Mouse (Mus musculus): Measurements from ENCODE around the gene Enam. TPM values are rescaled to one million over a fixed set of nuclear protein-coding genes. Genes with fewer than 3 reads are reported as not detected.

Enam gene
- polyA plus RNA-seq, 1 experiment from 2014 or later = not detected

- H3K9ac ChIP-seq = peak within 1 kb of the TSS; percentile 93
- H3K4me3 ChIP-seq (replicated peaks; ENCODE audit: low read length) = peak within 1 kb of the TSS; percentile 90
- H3K36me3 ChIP-seq (replicated peaks; ENCODE audit: control insufficient read depth, insufficient read depth) = 0 out of 2 replicates have a peak, but pooled peaks cover 4% of the 10 kb centered on the region
- H3K27me3 ChIP-seq (ENCODE audit: control insufficient read depth, insufficient read depth, low read length) = no peaks in the 10 kb centered on the region
- H3K4me1 ChIP-seq (replicated peaks; ENCODE audit: control insufficient read depth, insufficient read depth, low read length) = peaks cover 27% of the 10 kb centered on the region
- DNase-seq (ENCODE audit: low spot score) (peak; percentile 100), ATAC-seq (ENCODE audit: low FRiP score) (peak; percentile 96)
- peak within 1 kb of the TSS; percentile 89 for H3K27ac ChIP-seq
- under 1% methylated on average over 74 of the region's 76 CpGs for WGBS
- H3K9me3 ChIP-seq (ENCODE audit: control insufficient read depth, low read length) = no peaks in the 10 kb centered on the region
- H3K4me2 ChIP-seq (replicated peaks) = peak within 1 kb of the TSS; percentile 98
These were observed 66.5 kb downstream of the Enam start, which contains the start of gene Utp3 for GRCm38 (mm10) chr5:88554086-88554886. Gene Utp3, plus strand, starts transcription at chr5:88554462.

Other genes starting within 250 kb of the Enam start
- gene Gm7714, start 219.1 kb upstream of the Enam start, polyA plus RNA-seq (2014; fragmentation: Nextera tagmentation; extraction: Ambion mirVana) = not detected in 2 replicates
- not detected in 2 replicates for gene Prol1, start 170.7 kb upstream of the Enam start, polyA plus RNA-seq (2014; fragmentation: Nextera tagmentation; extraction: Ambion mirVana)
- not detected in 2 replicates for gene Amtn, start 111.9 kb upstream of the Enam start, polyA plus RNA-seq (2014; fragmentation: Nextera tagmentation; extraction: Ambion mirVana)
- gene Ambn, start 32.0 kb upstream of the Enam start, polyA plus RNA-seq (2014; fragmentation: Nextera tagmentation; extraction: Ambion mirVana) = not detected in 2 replicates
- 0.23 and 0.26 TPM in 2 replicates for gene Jchain, start 39.9 kb downstream of the Enam start, polyA plus RNA-seq (2014; fragmentation: Nextera tagmentation; extraction: Ambion mirVana)
- 35.6 and 36.6 TPM in 2 replicates for gene Utp3, start 66.5 kb downstream of the Enam start, polyA plus RNA-seq (2014; fragmentation: Nextera tagmentation; extraction: Ambion mirVana)
- gene Rufy3, start 77.1 kb downstream of the Enam start, polyA plus RNA-seq (2014; fragmentation: Nextera tagmentation; extraction: Ambion mirVana) = 300 and 303 TPM in 2 replicates
- 68.5 and 79.1 TPM in 2 replicates for gene Grsf1, start 188.2 kb downstream of the Enam start, polyA plus RNA-seq (2014; fragmentation: Nextera tagmentation; extraction: Ambion mirVana)
- 14.1 and 14.6 TPM in 2 replicates for gene Mob1b, start 232.9 kb downstream of the Enam start, polyA plus RNA-seq (2014; fragmentation: Nextera tagmentation; extraction: Ambion mirVana)

Measured in hindbrain, embryonic 14.5 days (tissue).